Mouse (Mus musculus): ENCODE results near the gene Arhgef12.
"Not testable (repeated sequence)": the region's sequence is repeated elsewhere in the genome, so short reads cannot be mapped to it uniquely, and the experiment has no call there.

Arhgef12 gene

GRCm38 (mm10) chr9:43107187-43107517, at the start of gene Arhgef12:
Arhgef12 (minus strand) TSS chr9:43107239.
- no peak for DNase-seq (ENCODE audit: low spot score in 2 of 2)

DNA sequence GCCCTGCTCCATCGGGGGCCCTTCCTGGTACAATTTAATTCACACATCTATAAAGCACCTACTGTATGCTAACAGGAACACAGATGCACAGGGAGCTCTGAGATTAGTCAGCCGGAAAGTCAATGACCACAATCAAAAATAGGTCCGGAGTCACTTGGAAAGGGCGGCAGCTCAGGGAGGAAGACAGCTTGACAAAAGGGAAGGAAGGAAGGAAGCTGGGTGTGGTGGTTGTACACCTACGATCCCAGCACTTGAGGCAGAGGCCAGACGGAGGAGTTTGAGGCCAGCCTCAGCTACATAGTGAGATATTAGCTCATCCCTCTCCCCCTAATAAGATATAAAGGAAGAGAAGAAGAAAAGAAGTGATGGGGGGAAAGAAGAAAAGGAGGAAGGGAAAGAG, 48.9 kb upstream of the Arhgef12 start:
- DNase-seq (ENCODE audit: low spot score in 2 of 2) = no peak

GRCm38 (mm10) chr9:43151779-43152178, 44.7 kb upstream of the Arhgef12 start:
- no peak for DNase-seq (ENCODE audit: low spot score in 2 of 2)

DNA sequence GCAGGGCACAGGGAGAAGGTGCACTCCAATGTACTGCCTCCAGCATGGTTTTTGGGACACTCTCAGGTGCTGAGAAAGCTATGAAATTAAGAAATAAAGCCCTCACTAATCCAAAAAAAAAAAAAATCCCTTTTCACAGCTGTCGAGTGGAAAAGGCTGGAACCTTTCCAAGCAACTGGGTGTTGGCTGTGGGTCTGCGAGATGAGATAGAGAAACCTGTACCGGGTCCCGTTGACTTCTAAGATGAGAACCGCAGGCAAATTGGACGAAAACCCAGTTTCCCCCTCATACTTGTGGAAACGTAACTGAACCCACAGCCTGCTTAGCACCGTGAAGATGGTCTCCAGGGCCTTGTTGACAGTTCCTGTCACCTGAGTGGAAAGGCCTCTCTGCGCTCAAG, 43.9 kb upstream of the Arhgef12 start:
- DNase-seq (ENCODE audit: low spot score in 2 of 2) = no peak

GRCm38 (mm10) chr9:43150075-43150474, 43.0 kb upstream of the Arhgef12 start:
- peak in 1 of 2 experiments; percentile 44 for DNase-seq (ENCODE audit: low spot score in 2 of 2)

DNA sequence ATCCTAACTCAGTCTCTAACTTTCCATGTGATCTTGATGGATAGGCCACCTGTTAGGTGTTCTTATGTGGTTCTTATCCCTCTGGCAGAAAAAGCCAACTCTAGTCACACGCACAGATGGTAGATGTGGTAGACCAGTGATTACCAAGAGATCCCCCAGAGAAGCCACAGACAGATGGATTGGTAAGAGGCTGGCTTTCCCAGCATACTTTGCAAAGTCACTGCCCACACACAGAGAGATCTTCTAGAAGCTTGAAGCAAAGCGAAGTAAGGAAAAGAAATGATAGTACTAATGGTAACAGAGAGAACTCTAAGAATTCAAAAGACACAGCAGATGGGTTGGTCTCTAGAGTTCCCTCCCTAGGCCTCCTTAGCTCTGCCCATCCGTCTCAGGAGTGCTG, 42.5 kb upstream of the Arhgef12 start:
- DNase-seq (ENCODE audit: low spot score in 2 of 2) = no peak

DNA sequence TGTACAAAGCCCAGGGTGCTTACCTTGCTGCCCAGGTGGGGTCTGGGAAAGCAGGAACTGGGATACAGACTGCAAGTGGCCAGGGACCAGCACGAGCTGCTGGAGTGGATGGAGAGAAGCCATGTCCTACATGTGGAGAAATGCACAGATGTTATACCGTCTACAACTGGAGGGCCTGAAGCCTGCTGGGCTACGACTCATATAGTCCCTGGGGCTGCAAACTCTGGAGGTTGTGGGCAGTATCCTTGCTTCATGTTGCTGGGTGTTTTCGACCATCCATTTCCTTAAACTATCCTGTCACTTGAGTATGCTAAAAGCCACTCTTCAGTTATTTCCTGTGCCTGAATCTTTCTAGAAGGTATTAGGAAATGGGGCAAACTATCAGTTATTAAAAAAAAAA, 38.2 kb upstream of the Arhgef12 start:
- DNase-seq (ENCODE audit: low spot score in 2 of 2) = no peak

DNA sequence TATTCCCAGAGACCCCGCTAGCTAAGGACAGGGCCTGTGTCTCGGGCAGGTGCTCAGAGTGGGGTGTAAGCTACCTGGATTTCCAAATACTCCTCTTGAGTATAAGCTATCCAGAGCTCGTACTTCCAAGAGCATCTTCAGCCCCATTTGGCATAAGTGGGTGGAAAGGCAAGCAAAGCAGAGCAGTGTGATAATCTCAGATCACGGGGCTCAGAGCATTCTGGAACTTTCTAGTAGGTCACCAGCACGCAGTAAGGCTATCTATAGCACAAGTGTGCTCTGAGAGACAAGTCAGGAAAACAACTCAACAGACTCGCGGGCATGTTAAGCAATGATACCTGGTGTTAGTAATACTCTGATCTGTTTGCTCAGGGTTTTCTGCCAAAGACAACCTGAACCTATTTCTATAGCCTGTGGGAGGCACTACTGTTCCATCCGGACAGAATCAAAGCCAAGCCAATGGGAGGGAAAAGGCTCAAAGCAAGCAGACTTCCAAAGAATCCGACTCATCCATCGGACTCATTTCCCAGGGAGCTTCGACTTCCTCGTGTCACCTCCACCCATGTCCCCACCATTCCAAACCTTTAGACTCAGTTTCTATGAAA, 37.3 kb upstream of the Arhgef12 start:
- DNase-seq (ENCODE audit: low spot score in 2 of 2) = no peak

DNA sequence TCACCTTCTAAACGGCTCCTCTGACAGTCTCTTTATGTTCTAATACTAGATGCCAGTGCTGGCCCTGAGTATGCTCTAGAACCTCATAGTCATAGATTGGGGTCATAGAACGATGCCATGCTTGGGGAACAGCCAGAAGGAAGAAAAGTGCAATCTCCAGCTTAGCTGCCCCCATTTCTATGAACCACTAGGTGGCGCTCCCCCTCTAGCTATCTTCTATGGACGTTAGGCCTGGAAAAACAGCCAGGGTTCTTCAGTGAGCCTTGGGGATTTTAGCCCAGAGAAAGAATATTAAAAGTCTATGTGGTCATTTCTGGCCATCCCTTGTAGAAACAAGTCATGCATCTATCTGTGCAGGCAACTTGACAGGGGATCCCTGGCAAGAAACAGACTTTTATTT, 34.8 kb upstream of the Arhgef12 start:
- peak; percentile 59 to 68 for DNase-seq (ENCODE audit: low spot score in 2 of 2)

DNA sequence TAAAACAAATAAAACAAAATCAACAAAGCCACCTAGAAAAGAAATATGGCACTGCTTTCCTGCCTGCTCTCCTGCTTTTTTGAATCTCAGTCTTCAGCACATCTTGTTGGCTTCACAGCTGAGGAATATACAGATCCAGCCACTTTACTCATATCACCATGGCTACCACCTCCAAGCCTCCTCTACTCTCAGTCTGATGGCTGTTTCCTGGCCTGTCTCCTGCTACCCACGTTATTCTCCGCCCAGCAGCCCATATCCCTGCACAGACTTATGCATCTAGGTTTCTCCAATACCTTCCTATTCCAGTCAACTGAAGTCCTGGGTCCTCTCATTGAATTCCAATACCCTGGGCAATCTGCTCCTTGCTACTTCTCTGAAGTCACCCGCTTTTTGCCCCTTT, 26.5 kb upstream of the Arhgef12 start:
- DNase-seq (ENCODE audit: low spot score in 2 of 2) = peak in 1 of 2 experiments; percentile 22

GRCm38 (mm10) chr9:43132380-43132779, 25.3 kb upstream of the Arhgef12 start:
- no peak for DNase-seq (ENCODE audit: low spot score in 2 of 2)

DNA sequence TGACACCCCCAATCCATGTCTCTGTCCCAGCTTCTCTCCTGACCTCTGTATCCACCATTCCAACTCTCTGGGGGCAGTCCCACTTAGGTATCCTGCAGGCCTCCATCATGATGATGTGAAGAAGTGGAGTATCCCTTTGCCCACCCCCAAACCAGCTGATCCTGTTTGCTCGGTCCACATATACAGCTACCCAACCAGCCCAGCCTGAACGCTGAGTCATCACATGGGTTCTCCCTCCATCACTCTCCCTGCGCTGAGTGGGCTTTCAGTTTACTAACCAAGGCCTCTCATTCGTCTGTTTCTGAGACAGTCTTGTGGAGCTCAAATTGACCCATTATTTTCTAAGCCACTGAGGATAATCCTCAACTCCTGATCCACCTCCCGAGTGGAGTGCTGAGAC, 24.9 kb upstream of the Arhgef12 start:
- DNase-seq (ENCODE audit: low spot score in 2 of 2) = no peak

DNA sequence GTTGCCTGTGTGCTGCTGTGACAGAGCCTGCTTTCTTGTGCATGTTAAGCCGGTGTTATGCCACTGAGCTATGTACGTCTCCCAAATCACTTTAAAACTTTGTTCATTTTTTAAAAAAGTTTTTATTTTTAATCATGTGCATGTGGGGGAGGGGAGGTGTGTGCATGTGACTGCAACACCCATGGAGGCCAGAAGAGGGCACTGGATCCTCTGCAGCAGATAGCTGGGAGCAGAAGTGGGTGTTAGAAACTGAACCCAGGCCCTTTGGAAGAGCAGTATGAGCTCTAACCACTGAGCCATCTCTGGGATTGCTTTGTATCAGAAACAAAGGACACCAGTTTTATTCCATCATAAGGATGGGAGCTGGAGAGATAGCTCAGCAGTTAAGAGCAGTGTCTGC, 23.6 kb upstream of the Arhgef12 start:
- DNase-seq (ENCODE audit: low spot score in 2 of 2) = no peak

DNA sequence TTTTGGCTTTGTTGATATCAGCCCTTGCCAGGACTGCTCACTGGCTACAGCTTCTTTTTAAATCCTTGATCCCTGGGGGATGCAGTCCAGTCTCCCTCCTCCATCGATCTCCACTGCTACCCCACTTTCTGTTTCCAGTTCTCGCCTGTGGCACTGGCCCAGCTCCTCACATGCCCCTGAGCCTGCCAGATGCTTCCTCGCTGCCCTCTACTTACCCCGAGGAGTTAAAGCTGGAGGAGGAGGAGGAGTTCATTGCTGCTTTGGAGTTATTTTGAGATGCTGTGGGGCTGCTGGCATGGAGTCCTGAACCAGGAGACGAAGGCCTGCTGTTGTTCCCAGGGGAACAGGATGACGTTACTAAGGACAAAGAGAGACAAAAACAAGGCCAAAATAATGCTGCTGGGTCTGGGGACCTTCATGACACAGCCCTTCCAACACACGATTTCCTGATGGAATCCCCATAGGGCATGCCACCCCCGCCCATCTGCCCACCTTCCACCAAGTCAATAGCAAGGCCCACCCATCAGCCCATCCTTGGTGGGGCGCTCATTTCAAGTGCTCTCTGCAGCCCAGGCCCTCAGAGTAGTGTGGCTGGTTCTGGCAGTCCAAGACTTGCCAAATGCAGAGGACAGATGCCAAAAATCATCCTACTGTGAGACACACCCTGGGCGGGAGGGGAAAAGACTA, 20.2 kb upstream of the Arhgef12 start:
- no peak for DNase-seq (ENCODE audit: low spot score in 2 of 2)

- DNase-seq (ENCODE audit: low spot score in 2 of 2) = no peak
Observed at GRCm38 (mm10) chr9:43122379-43122778, 15.3 kb upstream of the Arhgef12 start.

DNA sequence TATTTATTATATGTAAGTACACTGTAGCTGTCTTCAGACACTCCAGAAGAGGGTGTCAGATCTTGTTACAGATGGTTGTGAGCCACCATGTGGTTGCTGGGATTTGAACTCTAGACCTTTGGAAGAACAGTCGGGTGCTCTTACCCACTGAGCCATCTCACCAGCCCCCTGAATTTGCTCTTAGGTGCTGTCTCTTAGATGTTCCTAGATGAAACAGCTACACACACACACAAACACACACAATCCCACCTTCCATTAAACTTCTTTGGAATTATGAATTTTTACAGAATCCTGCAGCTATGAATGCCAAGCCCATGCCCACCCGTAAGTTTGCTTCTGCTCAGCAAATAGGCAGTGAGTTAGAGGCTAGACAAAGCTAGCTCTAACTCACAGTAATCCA, 14.9 kb upstream of the Arhgef12 start:
- DNase-seq (ENCODE audit: low spot score in 2 of 2) = not testable (repeated sequence)

DNA sequence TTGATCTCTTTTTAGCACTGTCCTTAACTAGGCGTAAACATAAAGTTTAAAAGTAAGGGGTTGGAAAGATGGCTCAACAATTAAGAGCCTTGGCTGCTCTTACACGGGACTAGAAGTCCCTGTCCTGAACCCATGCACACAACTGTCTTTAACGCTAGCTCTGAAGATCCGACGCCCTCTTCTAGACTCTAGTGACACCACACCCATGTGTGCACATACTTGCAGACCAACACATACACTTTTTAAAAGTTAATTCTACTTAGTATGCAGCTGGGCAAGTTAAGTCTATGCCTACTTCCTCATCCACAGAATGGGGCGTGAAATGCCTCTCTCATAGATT, 9.9 kb upstream of the Arhgef12 start:
- no peak for DNase-seq (ENCODE audit: low spot score in 2 of 2)

DNA sequence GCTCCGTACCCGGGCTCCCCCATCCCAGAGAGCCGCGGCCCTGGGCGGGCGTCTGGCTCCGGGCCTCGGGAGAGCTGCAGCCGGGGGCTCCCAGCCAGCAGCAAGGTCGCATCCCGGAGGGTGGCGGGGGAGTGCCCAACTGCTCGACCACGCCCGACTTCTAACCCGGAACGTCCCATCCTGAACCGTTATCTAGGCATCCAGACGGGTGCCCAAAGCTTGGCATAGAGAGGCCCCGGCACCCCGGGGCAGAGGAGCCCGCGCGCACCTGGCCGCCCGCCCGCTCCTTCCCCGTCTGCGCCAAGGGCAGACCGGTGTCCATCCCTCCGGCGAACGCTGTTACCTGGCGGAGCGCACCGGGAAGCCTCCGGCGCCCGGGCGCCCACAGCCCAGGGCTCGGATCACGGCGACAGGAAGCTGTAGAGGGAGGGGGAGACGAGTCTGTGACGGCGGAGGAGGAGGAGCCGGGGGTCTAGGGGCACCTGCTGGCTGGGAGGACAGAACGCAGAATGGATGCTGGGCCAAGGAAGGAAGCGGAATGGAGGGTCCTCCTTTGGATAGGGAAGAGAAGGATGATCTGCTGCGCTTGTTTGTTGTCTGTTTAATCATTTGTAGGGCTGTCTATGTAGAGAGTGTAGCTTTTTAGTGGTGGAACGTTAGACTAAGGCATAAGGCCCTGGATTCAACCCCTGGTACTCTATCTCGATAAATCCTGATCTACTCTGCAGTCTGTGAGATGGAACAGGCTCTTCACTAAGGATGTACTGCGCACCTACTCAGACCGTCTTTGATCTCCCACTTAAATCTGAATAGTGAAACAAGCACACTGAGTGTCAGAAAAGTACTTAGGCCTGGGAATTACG, 9.3 kb upstream of the Arhgef12 start, which contains the start of gene Tmem136:
Gene Tmem136 (minus strand): TSS at position 437 of the 863 bp plus-strand sequence.
- DNase-seq (ENCODE audit: low spot score in 2 of 2) = peak in 1 of 2 experiments; percentile 28

DNA sequence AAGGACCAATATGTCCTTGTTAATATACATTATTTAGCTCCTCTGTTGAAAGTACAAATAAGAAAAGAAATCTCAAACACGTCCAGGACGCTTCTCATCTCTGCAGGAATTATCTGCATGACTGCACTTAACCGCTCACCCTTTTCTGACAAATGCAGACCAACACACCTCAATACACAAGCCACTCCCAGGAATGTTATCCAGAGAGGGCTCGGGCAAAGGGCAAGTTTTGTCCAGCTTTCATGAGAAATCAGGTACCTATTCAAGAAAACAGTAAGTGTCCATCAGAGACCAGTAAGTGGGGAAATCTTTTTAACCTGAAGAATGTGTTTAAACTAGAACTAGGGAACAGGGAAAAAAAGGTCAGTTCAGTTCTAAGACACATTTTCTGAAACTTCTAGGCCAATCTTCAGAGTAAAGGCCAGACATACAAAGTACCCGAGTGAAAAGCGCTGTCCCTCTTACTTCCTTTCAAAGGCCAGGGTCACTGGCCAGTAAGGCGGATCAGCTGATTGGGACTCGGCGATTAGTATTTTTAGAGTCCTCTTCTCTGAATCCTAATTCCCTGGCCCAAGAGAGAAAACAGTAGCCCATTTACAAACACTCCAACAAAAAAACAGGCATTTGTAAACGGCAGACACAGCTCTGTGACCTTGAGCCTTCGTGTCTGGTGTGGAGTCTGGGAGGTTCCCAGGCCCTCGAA, 8.5 kb upstream of the Arhgef12 start:
- DNase-seq (ENCODE audit: low spot score in 2 of 2) = no peak

- no peak for DNase-seq (ENCODE audit: low spot score in 2 of 2)
Observed at GRCm38 (mm10) chr9:43114833-43115232, 7.8 kb upstream of the Arhgef12 start.

- no peak for DNase-seq (ENCODE audit: low spot score in 2 of 2)
Observed at GRCm38 (mm10) chr9:43110286-43110980, 3.4 kb upstream of the Arhgef12 start.

GRCm38 (mm10) chr9:43109125-43109524, 2.1 kb upstream of the Arhgef12 start:
- no peak for DNase-seq (ENCODE audit: low spot score in 2 of 2)

Data from frontal cortex, postnatal 25 days (tissue).